Mouse (Mus musculus): ENCODE measurements around the gene Gli2. TPM values are rescaled to one million over a fixed set of nuclear protein-coding genes. Genes with fewer than 3 reads are reported as not detected.

The Gli2 gene
- polyA plus RNA-seq, 1 experiment = not detected

GRCm38 (mm10) chr1:118927543-118928354, 125.7 kb downstream of the Gli2 start:
- H3K4me1 ChIP-seq (ENCODE audit: control insufficient read depth, insufficient read depth, low read length) = no peaks in the 10 kb centered on the region
- no peak for TF ChIP-seq CTCF (IDR thresholded peaks at IDR 0.05; ENCODE audit: insufficient read depth, low read depth, low read length)
- TF ChIP-seq POLR2A (IDR thresholded peaks at IDR 0.05; ENCODE audit: insufficient read depth, low read depth, low read length) = no peak
- no peak overlapping the region for H3K27ac ChIP-seq (ENCODE audit: insufficient read depth, low read depth, low read length)
- WGBS = 69% methylated on average over 12 of the region's 12 CpGs
- H3K4me3 ChIP-seq (ENCODE audit: insufficient read depth, low read depth, low read length) = no peak overlapping the region

GRCm38 (mm10) chr1:118926556-118926955, 126.9 kb downstream of the Gli2 start:
- no peak overlapping the region for H3K4me3 ChIP-seq (ENCODE audit: insufficient read depth, low read depth, low read length)
- TF ChIP-seq POLR2A (IDR thresholded peaks at IDR 0.05; ENCODE audit: insufficient read depth, low read depth, low read length) (no peak), CTCF (IDR thresholded peaks at IDR 0.05; ENCODE audit: insufficient read depth, low read depth, low read length) (no peak)
- WGBS = 80% methylated on average over 7 of the region's 7 CpGs

GRCm38 (mm10) chr1:118922189-118922588, 131.2 kb downstream of the Gli2 start:
- H3K4me1 ChIP-seq (ENCODE audit: control insufficient read depth, insufficient read depth, low read length) = no peaks in the 10 kb centered on the region
- no peak overlapping the region for H3K4me3 ChIP-seq (ENCODE audit: insufficient read depth, low read depth, low read length)
- TF ChIP-seq CTCF (IDR thresholded peaks at IDR 0.05; ENCODE audit: insufficient read depth, low read depth, low read length) (no peak), POLR2A (IDR thresholded peaks at IDR 0.05; ENCODE audit: insufficient read depth, low read depth, low read length) (no peak)
- 81% methylated on average over 6 of the region's 6 CpGs for WGBS
- H3K27ac ChIP-seq (ENCODE audit: insufficient read depth, low read depth, low read length) = no peak overlapping the region

More at GRCm38 (mm10) chr1:118926556-118926955, 126.9 kb downstream of the Gli2 start:
- H3K27ac ChIP-seq (ENCODE audit: insufficient read depth, low read depth, low read length) = no peak overlapping the region
- H3K4me1 ChIP-seq (ENCODE audit: control insufficient read depth, insufficient read depth, low read length) = no peaks in the 10 kb centered on the region

GRCm38 (mm10) chr1:118917520-118918220, 135.7 kb downstream of the Gli2 start:
- WGBS = 92% methylated on average over 7 of the region's 7 CpGs
- Histone ChIP-seq H3K27ac (ENCODE audit: insufficient read depth, low read depth, low read length) (no peak overlapping the region), H3K4me3 (ENCODE audit: insufficient read depth, low read depth, low read length) (no peak overlapping the region), H3K4me1 (ENCODE audit: control insufficient read depth, insufficient read depth, low read length) (peaks cover 9% of the 10 kb centered on the region)
- no peak for TF ChIP-seq CTCF (IDR thresholded peaks at IDR 0.05; ENCODE audit: insufficient read depth, low read depth, low read length)
- TF ChIP-seq POLR2A (IDR thresholded peaks at IDR 0.05; ENCODE audit: insufficient read depth, low read depth, low read length) = no peak

GRCm38 (mm10) chr1:118916477-118917075, 136.8 kb downstream of the Gli2 start:
- Histone ChIP-seq H3K4me1 (ENCODE audit: control insufficient read depth, insufficient read depth, low read length) (peaks cover 9% of the 10 kb centered on the region), H3K27ac (ENCODE audit: insufficient read depth, low read depth, low read length) (no peak overlapping the region), H3K4me3 (ENCODE audit: insufficient read depth, low read depth, low read length) (no peak overlapping the region)
- 64% methylated on average over 12 of the region's 12 CpGs for WGBS
- no peak for TF ChIP-seq CTCF (IDR thresholded peaks at IDR 0.05; ENCODE audit: insufficient read depth, low read depth, low read length)
- TF ChIP-seq POLR2A (IDR thresholded peaks at IDR 0.05; ENCODE audit: insufficient read depth, low read depth, low read length) = no peak

- WGBS = 66% methylated on average over 17 of the region's 17 CpGs
- H3K4me1 ChIP-seq (ENCODE audit: control insufficient read depth, insufficient read depth, low read length) = peaks cover 16% of the 10 kb centered on the region
- H3K27ac ChIP-seq (ENCODE audit: insufficient read depth, low read depth, low read length) = no peak overlapping the region
- no peak overlapping the region for H3K4me3 ChIP-seq (ENCODE audit: insufficient read depth, low read depth, low read length)
- no peak for TF ChIP-seq POLR2A (IDR thresholded peaks at IDR 0.05; ENCODE audit: insufficient read depth, low read depth, low read length)
- no peak for TF ChIP-seq CTCF (IDR thresholded peaks at IDR 0.05; ENCODE audit: insufficient read depth, low read depth, low read length)
These were observed 139.7 kb downstream of the Gli2 start for GRCm38 (mm10) chr1:118913414-118914385.

GRCm38 (mm10) chr1:118912929-118913328, 140.5 kb downstream of the Gli2 start:
- TF ChIP-seq CTCF (IDR thresholded peaks at IDR 0.05; ENCODE audit: insufficient read depth, low read depth, low read length) = no peak
- no peak for TF ChIP-seq POLR2A (IDR thresholded peaks at IDR 0.05; ENCODE audit: insufficient read depth, low read depth, low read length)
- Histone ChIP-seq H3K4me1 (ENCODE audit: control insufficient read depth, insufficient read depth, low read length) (peaks cover 17% of the 10 kb centered on the region), H3K4me3 (ENCODE audit: insufficient read depth, low read depth, low read length) (no peak overlapping the region), H3K27ac (ENCODE audit: insufficient read depth, low read depth, low read length) (no peak overlapping the region)
- WGBS = 52% methylated on average over 6 of the region's 6 CpGs

- H3K27ac ChIP-seq (ENCODE audit: insufficient read depth, low read depth, low read length) = no peak overlapping the region
These were observed 142.0 kb downstream of the Gli2 start for GRCm38 (mm10) chr1:118911427-118911727.

More at GRCm38 (mm10) chr1:118911427-118911727, 142.0 kb downstream of the Gli2 start:
- WGBS = 69% methylated on average over 3 of the region's 3 CpGs
- TF ChIP-seq POLR2A (IDR thresholded peaks at IDR 0.05; ENCODE audit: insufficient read depth, low read depth, low read length) (no peak), CTCF (IDR thresholded peaks at IDR 0.05; ENCODE audit: insufficient read depth, low read depth, low read length) (no peak)
- no peak overlapping the region for H3K4me3 ChIP-seq (ENCODE audit: insufficient read depth, low read depth, low read length)
- H3K4me1 ChIP-seq (ENCODE audit: control insufficient read depth, insufficient read depth, low read length) = peaks cover 14% of the 10 kb centered on the region

Measured in olfactory bulb, adult 2 months (tissue).